Mouse (Mus musculus) frontal cortex, postnatal 14 days (tissue): ENCODE data around the gene Vps4a.
"Not testable (repeated sequence)": the region's sequence is repeated elsewhere in the genome, so short reads cannot be mapped to it uniquely, and the experiment has no call there.

Experiments
- DNase-seq, 2 experiments: peaks; one replicate each; pipeline ENCODE4 v3.0.0; 2022; ENCODE audit warnings: low spot score in 2 of 2

Vps4a gene

DNA sequence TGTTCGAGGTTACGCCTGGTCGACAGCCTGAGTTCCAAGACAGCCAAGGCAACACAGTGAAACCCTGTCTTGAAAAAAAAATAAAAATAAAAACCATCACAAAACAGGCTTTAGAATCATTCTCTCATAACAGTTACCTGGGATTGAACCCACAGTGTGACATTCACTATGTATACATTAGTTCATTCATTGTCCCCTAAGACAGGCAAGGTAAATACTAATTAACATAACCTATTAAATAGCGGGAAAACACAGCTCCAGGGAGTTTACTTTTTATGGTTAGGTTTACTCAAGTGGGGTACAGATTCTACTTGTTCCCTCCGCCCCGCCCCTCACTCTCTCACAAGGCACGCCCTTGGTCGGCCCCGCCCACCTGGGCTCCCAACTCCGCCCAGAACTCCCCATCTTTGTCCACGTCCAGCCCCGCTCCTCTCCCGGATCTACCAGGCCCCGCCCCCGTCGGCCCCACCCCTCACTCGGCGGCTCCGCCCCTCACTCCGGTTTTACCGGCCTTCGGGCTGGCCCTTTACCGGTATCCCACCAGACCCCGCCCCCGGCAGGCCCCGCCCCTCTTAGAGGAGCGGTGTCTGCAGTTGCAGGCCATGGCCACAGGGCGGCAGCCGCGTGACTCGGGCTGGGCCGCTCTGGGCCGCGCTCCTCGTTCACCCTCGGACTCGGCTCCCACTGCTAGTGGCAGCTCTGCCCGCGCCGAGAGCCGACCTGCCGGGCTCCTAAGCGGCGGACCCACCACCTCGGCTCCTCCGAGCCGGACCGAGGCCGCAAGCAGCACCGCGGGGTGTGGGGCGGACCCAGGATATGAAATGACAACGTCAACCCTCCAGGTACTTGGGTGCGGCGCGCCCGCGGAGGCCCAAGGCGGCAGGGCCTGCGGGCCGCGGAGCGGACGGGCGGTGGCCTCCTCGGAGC is at the start of gene Vps4a:
Gene Vps4a (plus strand): TSS at position 573 of the 927 bp plus-strand sequence.
- DNase-seq, result peak; percentile 89 to 94

DNA sequence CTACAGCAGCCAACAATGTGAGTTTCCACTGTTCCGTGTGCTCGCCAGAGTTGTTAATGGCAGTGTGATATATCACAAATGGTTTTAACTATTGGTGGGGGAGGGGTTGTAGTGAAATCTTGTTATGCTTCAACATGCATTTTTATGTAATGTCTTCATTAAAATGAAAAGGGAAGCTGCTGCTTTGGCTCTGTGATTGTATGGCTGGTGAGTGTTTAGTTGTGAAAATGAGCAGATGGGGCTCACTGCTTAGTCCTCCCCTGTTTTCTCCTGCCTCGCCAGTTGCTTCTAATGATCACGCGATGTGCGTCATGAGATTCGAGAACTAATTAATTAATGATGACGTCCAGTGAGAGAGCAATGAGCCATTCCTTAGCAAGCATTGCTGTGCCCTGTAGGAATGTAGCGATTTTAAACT is 45.6 kb upstream of the Vps4a start:
- DNase-seq, result no peak

DNA sequence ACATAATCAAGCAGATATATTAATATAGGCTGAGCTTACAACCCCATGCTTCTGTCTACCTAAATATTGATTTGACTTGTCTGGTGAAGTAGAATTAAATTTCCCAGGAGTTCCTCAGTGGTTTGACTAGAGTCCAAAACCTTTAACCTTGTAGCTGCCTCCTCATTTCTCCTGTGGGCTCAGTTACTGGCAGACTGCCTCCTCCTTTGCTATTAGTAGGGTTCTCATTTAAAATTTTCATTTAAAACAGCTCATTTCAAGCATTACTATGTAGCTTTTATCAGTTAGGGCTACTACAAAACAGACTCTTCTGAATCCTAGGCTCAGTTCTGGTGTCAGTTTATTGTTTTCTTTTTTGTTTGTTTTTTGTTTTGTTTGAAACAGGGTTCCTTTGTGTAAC is 45.1 kb upstream of the Vps4a start:
- DNase-seq, result no peak

DNA sequence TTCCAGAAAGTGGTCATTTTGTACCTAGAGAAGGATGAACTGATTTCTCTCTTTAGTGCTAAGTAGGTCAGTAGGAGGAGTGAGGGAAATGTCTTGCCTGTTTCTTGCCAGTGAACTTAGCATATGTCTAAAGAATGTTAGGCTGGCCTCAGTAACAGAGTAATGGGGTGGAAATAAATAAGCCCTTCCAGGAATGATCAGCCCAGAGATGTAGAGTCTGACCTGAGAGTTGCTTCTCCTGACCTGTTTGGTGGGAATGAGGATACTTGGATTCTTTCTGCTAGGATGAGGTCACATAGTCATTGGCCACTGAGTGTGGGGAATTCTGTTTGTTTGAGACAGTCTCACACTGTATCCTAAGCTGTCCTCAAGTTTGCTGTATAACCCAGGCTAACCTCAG is 43.5 kb upstream of the Vps4a start:
- no peak for DNase-seq

DNA sequence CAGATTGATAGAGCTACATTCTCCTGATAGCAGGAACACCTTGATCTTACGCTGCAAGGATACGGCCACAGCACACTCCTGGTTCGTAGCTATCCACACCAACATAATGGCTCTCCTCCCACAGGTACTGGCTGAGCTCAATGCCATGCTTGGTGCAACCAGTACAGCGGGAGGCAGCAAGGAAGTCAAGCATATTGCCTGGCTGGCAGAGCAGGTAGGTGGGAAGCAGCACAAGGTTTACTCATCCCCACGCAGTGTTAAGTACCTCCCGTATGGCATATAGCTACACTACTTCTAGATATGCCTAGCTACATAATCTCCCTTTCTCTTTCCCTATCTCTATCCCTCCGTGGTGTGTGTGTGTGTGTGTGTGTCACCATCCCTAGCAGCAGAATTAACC is 39.6 kb upstream of the Vps4a start:
- DNase-seq, result no peak

DNA sequence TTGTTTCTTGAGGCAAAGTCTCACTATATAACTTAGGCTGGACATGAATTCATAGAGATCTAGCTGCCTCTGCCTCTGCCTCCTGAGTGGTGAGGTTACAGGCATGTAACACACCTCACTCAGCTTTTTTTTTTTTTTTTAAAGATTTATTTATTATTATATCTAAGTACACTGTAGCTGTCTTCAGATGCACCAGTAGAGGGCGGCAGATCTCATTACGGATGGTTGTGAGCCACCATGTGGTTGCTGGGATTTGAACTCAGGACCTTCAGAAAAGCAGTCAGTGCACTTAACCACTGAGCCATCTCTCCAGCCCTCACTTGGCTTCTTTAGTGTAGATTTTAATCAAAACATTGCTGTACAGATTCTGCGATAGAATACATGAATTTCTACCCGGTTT is 34.7 kb upstream of the Vps4a start:
- DNase-seq, result not testable (repeated sequence)

DNA sequence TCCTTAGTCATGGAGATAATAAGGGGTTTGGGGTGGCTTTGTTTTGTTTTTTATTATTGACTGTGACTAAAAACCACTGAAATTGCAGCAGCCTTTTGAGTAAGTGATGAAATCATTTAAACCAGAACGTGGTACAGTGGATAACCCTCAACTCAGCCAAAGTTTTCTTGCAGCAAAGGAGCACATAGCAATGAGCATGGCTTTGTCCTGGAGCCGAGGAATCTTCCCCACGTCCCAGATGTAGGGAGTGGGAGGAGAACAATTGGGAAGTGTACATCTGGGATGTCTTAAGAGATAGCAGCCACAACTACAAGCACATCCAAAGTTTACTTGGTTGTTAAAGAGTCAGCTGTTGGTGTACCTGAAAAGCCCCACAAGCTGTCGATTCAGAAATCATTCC is 33.6 kb upstream of the Vps4a start:
- no peak for DNase-seq

DNA sequence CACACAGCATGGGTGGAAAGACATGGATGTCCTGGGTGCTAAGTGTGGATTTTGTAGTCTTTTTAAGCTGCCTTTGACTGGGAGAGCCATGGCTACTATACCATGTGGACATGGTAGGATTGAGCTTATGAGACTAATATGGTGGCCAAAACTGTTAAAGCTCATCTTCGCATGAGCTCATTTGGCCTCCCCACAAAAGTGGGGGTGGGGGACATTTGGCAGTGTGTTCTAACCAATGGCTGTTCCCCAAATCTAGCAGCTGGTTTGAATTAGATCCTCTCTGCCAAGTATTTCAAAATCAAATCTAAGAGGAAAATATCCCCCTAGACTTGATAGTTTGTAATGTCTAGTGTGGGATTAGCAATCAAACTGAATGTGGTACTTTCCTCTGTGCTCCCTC is 32.0 kb upstream of the Vps4a start:
- no peak for DNase-seq

DNA sequence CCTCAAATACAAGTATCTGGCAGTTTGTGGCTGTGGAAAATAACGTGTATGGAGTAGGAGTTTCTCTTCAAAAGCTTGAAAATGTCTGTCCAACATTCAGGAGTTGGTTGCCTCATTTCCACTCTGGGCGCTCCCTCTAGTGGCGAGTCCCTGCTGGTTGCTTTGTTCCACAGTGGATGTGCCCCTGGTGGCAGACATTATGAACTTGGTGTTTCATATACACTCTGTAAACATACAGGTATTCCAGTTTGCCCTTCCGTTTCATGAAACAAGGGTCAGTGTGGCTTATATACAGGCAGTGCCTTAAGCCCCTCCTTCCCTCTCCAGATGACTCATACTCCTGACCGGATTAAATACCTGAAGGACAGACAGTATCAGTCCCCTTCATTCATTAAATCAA is 28.5 kb upstream of the Vps4a start:
- peak; percentile 74 to 88 for DNase-seq

DNA sequence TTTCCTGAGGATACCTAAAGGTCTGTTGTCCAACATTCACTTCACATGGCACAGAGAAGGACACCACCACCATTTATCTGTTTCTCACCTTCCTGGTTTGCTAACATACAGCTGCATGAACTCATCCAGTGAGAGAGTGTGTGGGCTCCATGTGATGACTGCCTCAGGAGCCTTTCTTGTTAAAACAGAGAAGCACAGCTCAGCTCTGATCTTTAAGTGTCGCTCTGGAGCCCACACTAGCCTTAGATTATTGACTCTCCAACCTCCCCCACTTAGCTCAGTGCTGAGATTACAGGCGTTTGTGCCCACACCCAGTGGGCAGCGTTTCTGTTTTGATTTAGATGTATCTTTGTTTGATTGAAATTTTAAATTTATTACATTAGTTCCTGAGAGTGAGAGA is 23.2 kb upstream of the Vps4a start:
- no peak for DNase-seq

DNA sequence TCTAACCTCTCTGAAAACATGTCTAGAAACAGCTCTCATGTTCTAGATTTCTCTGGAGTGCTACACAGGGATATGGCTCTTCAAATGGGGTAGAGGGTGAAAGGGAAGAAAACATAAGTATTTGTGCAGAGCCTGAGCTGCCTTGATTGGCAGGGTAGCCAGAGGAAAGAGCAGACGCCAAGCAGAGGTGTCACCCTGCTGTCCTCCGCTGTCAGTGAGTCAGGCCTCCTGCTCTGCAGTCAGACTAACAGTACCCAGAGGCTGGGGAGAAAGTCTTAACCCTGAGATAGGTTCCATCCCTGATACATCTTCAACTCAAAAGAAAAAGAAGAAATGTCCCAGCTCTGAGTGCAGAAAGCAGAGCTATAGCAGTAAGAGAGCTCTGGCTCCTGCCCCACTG is 18.4 kb upstream of the Vps4a start:
- DNase-seq, result no peak

DNA sequence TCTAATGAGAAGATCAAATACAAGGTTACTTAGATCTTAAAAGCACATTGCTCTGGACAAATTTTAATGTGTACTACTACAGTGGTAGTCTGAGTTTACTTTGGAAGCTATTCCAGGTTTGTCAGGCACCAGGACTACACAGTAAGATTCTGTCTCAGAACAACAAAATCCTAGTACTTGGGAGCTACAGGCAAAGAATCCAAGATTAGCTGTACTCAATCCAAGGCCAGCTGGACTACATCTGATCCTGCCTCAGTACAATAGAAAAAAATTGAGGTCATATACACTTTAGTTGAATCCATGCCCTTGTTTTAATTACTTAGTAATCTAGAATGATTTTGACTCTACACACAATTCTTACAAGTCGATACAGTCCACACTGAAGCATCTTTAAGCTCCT is 16.1 kb upstream of the Vps4a start:
- no peak for DNase-seq

DNA sequence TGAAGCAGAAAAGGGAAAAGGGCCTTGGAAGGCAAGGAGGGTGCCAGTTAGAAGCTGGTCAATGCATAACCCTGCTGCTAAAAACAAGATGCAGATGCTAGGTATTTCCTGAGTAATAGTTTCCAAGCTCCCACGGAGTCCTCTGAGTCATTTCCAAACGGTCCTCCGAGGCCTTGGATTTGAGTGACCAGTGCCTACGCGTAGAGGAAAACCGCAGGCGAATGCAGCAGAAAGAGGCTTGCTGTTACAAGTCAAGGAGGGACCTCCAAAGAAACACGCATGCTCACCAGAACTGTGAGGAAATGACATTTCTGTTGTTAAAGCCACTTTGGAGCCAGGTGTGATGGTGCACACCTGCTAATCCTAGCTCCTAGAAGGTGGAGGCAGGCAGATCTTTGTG is 7.5 kb upstream of the Vps4a start:
- no peak for DNase-seq

DNA sequence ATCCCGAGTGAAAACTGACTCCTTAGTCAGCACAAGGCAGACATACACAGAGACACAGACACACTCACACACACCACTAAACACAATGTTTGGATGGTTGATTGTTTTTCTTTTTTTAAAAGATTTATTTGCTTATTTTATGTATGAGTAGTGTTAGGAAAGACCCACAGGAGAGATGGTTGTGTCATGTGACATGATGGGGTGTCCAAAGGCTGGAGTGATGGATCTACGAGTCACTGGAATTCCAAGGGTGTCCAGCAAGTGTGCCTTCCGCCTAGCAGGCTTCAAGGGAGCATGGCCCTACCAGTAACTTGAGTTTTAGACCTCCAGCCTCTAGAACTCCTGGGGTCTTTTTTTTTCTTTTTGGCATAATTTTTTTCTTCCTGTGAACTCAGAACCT is 1.7 kb upstream of the Vps4a start:
- no peak for DNase-seq

DNA sequence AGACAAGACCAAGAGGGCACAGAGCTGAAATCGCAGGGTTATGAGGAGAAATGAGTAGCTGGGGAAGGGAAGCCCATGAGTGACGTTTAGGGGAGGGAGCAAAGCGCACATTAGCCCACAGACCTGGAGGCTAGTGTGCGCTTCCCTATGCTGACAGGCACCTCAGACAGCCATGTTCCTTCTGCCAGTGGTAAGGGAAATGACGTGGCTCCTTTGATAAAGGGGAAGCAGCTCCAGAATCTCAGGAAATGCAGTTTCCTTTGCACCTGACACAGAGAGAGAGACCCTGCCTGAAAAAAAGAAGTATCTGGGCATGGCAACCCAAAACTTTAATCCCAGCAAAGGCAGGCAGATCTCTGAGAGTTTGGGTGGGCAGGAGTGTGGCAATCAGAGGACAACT is 964 bp upstream of the Vps4a start:
- no peak for DNase-seq

DNA sequence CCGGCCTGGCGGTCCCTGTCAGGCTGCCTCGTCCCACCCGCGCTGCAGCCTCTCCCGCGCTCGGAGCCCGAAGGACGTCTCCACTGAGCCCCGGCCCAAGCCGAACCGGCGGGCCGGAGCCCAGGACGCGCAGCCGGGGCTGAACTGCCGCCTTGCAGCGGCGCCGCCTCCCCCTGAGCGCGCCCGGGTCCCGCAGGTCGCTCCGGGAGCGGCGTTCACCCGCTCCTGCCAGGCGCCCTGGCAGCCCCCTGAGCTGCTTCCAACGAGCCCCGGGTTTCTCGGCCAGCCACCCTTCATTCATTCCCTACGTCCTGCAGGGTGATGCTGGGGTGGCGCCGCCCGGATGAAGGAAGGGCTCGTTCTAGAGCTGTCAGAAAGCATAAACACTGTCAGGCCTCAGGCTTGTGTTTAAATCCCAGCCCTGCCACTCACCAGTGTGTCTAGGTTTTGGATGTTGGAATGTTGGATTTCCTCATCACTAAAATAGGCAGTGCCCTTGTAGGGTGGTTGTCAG is 612 bp downstream of the Vps4a start:
- no peak for DNase-seq

DNA sequence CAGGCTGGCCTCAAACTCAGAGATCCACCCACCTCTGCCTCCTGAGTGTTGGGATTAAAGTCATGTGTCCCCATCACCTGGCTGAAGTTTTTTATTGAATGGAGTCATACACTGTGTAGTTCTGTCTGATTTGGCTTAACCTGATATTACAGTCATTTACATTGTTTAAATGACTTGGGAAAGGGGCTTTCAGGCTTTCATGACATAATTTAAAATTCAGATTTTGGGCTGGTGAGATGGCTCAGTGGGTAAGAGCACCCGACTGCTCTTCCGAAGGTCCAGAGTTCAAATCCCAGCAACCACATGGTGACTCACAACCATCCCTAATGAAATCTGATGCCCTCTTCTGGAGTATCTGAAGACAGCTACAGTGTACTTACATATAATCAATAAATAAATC is 2.6 kb downstream of the Vps4a start:
- not testable (repeated sequence) for DNase-seq

DNA sequence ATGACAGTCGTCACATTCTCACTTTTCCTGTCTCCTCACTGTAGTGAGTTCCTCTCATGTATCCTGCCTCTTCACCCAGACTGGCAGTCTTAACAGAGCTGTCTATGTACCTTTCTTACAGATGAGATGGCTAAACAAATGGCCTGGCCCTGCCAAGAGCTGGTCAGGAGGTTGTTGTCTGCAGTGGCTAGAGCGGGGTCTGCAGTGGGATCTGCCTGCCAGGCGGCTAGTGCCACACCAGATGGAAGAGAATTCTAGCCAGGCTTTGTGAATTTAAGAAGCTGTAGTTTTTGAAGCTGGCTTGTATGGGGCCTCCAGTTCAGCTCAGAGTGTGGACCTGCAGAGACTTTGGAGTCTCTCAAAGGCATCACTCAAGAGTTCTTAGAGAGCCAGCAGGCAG is 4.6 kb downstream of the Vps4a start:
- no peak for DNase-seq

DNA sequence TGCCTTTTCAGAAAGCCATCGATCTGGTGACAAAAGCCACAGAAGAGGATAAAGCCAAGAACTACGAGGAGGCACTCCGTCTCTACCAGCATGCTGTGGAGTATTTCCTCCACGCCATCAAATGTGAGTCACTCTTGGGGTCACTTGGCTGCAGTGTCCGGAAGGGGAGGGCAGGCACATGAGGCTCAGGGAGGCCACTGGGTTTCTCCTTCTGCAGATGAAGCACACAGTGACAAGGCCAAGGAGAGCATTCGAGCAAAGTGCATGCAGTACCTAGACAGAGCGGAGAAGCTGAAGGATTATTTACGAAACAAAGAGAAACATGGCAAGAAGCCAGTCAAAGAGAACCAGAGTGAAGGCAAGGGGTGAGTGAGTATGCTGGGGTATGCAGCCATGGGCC is 5.6 kb downstream of the Vps4a start:
- DNase-seq, result no peak

DNA sequence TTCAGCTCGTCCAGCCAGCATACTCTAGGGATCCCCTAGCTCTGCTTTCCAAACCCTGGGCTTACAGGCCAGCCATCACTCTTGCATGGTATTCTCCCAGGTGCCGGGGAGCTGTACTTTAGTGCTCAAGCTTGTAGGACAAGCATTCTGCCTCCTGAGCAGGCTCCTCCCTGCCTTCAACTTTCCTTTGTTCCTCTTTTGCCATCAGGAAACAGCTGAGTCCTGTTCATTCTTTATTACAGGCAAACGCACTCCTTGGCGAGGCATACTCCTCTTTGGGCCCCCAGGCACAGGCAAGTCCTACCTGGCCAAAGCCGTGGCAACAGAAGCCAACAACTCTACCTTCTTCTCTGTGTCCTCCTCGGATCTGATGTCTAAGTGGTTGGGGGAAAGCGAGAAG is 9.6 kb downstream of the Vps4a start:
- no peak for DNase-seq

DNA sequence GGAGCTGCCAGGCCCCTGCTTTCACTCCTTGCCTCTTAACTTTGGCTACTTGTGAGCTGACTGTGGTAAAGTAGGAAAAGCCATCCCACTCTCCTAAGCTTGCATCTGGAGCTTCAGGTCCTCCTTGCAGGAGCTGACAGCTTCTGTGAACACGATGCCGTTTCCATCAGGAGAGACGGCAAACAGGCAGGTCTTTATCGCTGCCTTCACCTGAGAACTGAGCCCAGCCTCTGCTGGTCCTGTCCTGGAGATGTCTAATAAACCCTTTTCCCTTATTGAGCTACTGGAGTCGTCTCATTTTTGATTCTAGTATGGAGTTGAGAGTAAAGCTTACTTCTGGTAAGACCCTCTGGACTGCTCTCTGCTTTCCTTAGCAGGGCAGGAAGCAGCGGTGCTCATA is 14.5 kb downstream of the Vps4a start:
- DNase-seq, result no peak

DNA sequence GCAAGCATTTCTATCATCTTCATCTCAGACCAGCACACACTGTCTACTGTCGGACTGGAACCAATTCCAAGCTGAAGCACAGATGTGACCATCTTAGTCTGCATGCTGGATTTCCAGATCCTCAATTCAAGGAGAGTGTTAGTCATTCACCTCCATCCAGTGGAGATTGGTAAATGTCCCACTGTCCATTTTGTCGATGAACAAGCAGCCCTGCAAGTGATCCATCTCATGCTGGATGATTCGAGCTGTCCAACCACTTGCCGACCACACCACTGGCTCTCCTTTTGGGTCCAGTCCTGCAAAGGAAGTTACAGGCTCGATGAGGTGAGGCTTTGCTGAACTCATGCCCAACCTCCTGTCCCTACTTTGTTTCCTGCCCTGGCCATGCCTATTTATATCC is 16.0 kb downstream of the Vps4a start:
- DNase-seq, result no peak

DNA sequence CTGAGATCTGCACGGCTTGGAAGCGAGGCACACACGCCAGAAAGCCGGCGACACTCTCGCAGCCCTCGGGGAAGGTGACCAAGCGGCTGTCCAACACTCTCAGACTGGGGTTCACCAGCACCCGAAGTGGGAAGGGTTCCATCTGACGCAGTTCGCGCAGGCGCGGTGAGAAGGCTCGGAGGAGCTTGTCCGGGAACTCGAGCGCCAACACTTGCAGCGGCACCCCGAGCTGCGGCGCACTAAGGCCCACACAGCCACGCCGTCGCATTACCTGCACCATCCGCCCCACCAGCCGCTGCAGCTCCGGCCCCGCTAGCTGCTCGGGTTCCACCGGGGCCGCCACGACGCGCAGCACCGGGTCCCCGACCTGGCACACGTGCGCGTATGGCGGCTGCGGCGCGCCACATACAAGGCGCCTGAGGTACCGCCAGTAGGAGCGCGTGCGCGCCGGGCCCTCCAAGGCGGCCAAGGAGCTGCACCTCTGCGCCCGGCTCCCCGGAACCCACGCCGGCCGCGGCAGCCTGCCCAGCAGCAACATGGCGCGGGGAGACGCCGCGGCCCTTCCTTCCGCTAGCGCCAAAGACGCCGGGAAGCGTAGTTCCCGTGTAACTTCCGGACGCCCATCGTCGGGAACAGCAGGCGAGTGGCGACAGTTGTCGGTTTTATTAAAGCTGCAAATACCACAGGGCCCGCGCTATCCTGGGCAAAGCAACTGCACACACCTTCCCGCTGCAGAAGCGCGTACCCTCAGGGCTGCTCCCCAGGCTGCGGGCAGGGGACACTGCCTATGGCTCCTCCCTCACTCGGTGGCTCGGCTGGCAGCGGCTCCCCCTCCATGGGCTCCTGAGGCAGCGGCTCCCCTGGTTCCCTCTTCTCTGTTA is 17.3 kb downstream of the Vps4a start, which contains the start of gene Pdf:
Gene Pdf (minus strand): TSS at position 554 of the 881 bp plus-strand sequence.
- peak; percentile 72 to 75 for DNase-seq
